Mouse (Mus musculus) testis, adult 2 months (tissue): Measurements from ENCODE around the gene Lmtk3.

Experiments
- CTCF ChIP-seq: fragments of 200-500 bp; IDR thresholded peaks from 2 replicates; pipeline ENCODE4 v1.5.1; 2012; ENCODE audit warnings: low read depth, mild to moderate bottlenecking, inconsistent platforms, low read length, moderate library complexity; ENCODE audit not compliant: control insufficient read depth, insufficient read depth, insufficient replicate concordance
- POLR2A ChIP-seq: fragments of 200-500 bp; IDR thresholded peaks from 2 replicates; pipeline ENCODE4 v1.6.1; 2012; ENCODE audit warnings: low read depth, mild to moderate bottlenecking, inconsistent platforms, low read length, moderate library complexity; ENCODE audit not compliant: control insufficient read depth

- no peak for TF ChIP-seq CTCF
- no peak for TF ChIP-seq POLR2A
Measured at GRCm38 (mm10) chr7:45814841-45815240, 31.3 kb downstream of the Lmtk3 start.
